Mouse (Mus musculus): ENCODE data around the gene Psma3. TPM values are rescaled to one million over a fixed set of nuclear protein-coding genes. Genes with fewer than 3 reads are reported as not detected.

Gene Psma3
- total and polyA plus RNA-seq, 3 experiments, result 295 to 304 TPM; not detected in 1

GRCm38 (mm10) chr12:71014845-71015362, 40.5 kb downstream of the Psma3 start (continued):
- TF ChIP-seq BHLHE40 (IDR thresholded peaks at IDR 0.05; ENCODE audit: borderline replicate concordance, low read depth, low read length), result no peak; the same call in 1 of the 2 replicates
- TF ChIP-seq E2F4 (IDR thresholded peaks at IDR 0.05; ENCODE audit: borderline replicate concordance, low read depth, low read length), result no peak
- no peak for TF ChIP-seq SMC3 (IDR thresholded peaks at IDR 0.05; ENCODE audit: low read depth, low read length)
- no peak for TF ChIP-seq POLR2AphosphoS5 (IDR thresholded peaks at IDR 0.05; ENCODE audit: borderline replicate concordance, low read depth, low read length)
- no peak for TF ChIP-seq MYB (IDR thresholded peaks at IDR 0.05; ENCODE audit: low read depth, low read length)
- TF ChIP-seq MAFK (IDR thresholded peaks at IDR 0.05; ENCODE audit: borderline replicate concordance, low read depth, low read length), result no peak
- no peak for TF ChIP-seq USF2 (IDR thresholded peaks at IDR 0.05; ENCODE audit: borderline replicate concordance in 1 of 2, insufficient read depth in 1 of 2, low read depth in 1 of 2, low read length in 2 of 2)
- no peak for TF ChIP-seq MEF2A (IDR thresholded peaks at IDR 0.05; ENCODE audit: extremely low read depth, insufficient replicate concordance, low read depth, low read length, poor library complexity, severe bottlenecking)
- TF ChIP-seq MAZ (IDR thresholded peaks at IDR 0.05; ENCODE audit: low read depth, low read length), result peak; percentile 83
- TF ChIP-seq MAX (IDR thresholded peaks at IDR 0.05; ENCODE audit: low read length), result peak; percentile 73
- TF ChIP-seq CHD2 (IDR thresholded peaks at IDR 0.05; ENCODE audit: low read length), result no peak
- peak; percentile 91 for TF ChIP-seq SIN3A (IDR thresholded peaks at IDR 0.05; ENCODE audit: low read length)
- TF ChIP-seq TBP (IDR thresholded peaks at IDR 0.05; ENCODE audit: low read depth, low read length), result no peak
- no peak for TF ChIP-seq EP300 (IDR thresholded peaks at IDR 0.05; ENCODE audit: low read depth in 1 of 2, low read length in 2 of 2)
- no peak for TF ChIP-seq ZKSCAN1 (IDR thresholded peaks at IDR 0.05; ENCODE audit: low read depth, low read length)
- TF ChIP-seq RCOR1 (IDR thresholded peaks at IDR 0.05; ENCODE audit: low read depth, low read length), result no peak
- no peak for TF ChIP-seq ZMIZ1 (IDR thresholded peaks at IDR 0.05; ENCODE audit: low read depth, low read length)
- no peak for TF ChIP-seq NRF1 (IDR thresholded peaks at IDR 0.05; ENCODE audit: insufficient read depth, low read depth, low read length, poor library complexity, severe bottlenecking)

GRCm38 (mm10) chr12:71015363-71016210, 41.2 kb downstream of the Psma3 start, which contains the start of gene Arid4a:
Gene Arid4a (plus strand): TSS chr12:71015990.
- Histone ChIP-seq H3K27me3 (ENCODE audit: control insufficient read depth in 1 of 2, insufficient read depth in 2 of 2, low read length in 2 of 2) (no peaks in the 10 kb centered on the region), H3K27ac (ENCODE audit: control insufficient read depth, low read depth, low read length) (peak within 1 kb of the TSS; percentile 97), H3K9ac (ENCODE audit: control insufficient read depth, low read depth, low read length, poor library complexity, severe bottlenecking) (peak within 1 kb of the TSS; percentile 97), H3K36me3 (ENCODE audit: control insufficient read depth in 1 of 2, insufficient read depth in 2 of 2, low read length in 2 of 2) (peaks cover 16 to 30% of the 10 kb centered on the region in 2 experiments), H3K9me3 (replicated peaks; ENCODE audit: insufficient read depth, low read length) (no peaks in the 10 kb centered on the region), H3K4me1 (ENCODE audit: control insufficient read depth in 1 of 2, insufficient read depth in 2 of 2, low read length in 2 of 2) (peaks cover 2 to 15% of the 10 kb centered on the region in 2 experiments; a peak in 2 of 4 replicates), H3K4me3 (ENCODE audit: control insufficient read depth in 1 of 2, insufficient read depth in 1 of 2, low read depth in 2 of 2, low read length in 2 of 2) (peak within 1 kb of the TSS; percentile 83 to 89), H3K79me2 (ENCODE audit: control insufficient read depth, insufficient read depth, low read length, poor library complexity) (peaks cover 42% of the 10 kb centered on the region)
- DNase-seq (ENCODE audit: low read depth, low spot score), result peak; percentile 100
- TF ChIP-seq NRF1 (IDR thresholded peaks at IDR 0.05; ENCODE audit: insufficient read depth, low read depth, low read length, poor library complexity, severe bottlenecking) (peak; percentile 77), MYB (IDR thresholded peaks at IDR 0.05; ENCODE audit: low read depth, low read length) (no peak), MEF2A (IDR thresholded peaks at IDR 0.05; ENCODE audit: extremely low read depth, insufficient replicate concordance, low read depth, low read length, poor library complexity, severe bottlenecking) (no peak), CHD2 (IDR thresholded peaks at IDR 0.05; ENCODE audit: low read length) (peak; percentile 93), CTCF (IDR thresholded peaks at IDR 0.05 in 2 of 3, conservative IDR thresholded peaks at IDR 0.05 in 1 of 3; ENCODE audit: control insufficient read depth in 1 of 3, insufficient read depth in 1 of 3, low read depth in 2 of 3, low read length in 3 of 3, poor library complexity in 1 of 3, severe bottlenecking in 1 of 3) (no peak), RAD21 (IDR thresholded peaks at IDR 0.05; ENCODE audit: low read depth, low read length) (no peak), SMC3 (IDR thresholded peaks at IDR 0.05; ENCODE audit: low read depth, low read length) (no peak), TBP (IDR thresholded peaks at IDR 0.05; ENCODE audit: low read depth, low read length) (peak; percentile 74), POLR2AphosphoS5 (IDR thresholded peaks at IDR 0.05; ENCODE audit: borderline replicate concordance, low read depth, low read length) (peak; percentile 40; the same call in 1 of the 2 replicates), GABPA (IDR thresholded peaks at IDR 0.05; ENCODE audit: low read depth, low read length) (no peak), ZKSCAN1 (IDR thresholded peaks at IDR 0.05; ENCODE audit: low read depth, low read length) (no peak), BHLHE40 (IDR thresholded peaks at IDR 0.05; ENCODE audit: borderline replicate concordance, low read depth, low read length) (no peak), MAZ (IDR thresholded peaks at IDR 0.05; ENCODE audit: low read depth, low read length) (no peak), HCFC1 (IDR thresholded peaks at IDR 0.05; ENCODE audit: low read depth, low read length) (peak; percentile 77), USF2 (IDR thresholded peaks at IDR 0.05; ENCODE audit: borderline replicate concordance in 1 of 2, insufficient read depth in 1 of 2, low read depth in 1 of 2, low read length in 2 of 2) (no peak), USF1 (IDR thresholded peaks at IDR 0.05; ENCODE audit: low read depth, low read length) (peak; percentile 15; the same call in 1 of the 2 replicates), MXI1 (IDR thresholded peaks at IDR 0.05; ENCODE audit: low read depth, low read length) (peak; percentile 15; the same call in 1 of the 2 replicates), NELFE (IDR thresholded peaks at IDR 0.05; ENCODE audit: low read depth, low read length) (peak; percentile 78), ELF1 (IDR thresholded peaks at IDR 0.05; ENCODE audit: low read depth, low read length) (peak; percentile 88), EP300 (IDR thresholded peaks at IDR 0.05; ENCODE audit: low read depth in 1 of 2, low read length in 2 of 2) (no peak), MYC (IDR thresholded peaks at IDR 0.05; ENCODE audit: low read depth, low read length) (peak; percentile 73; the same call in 1 of the 2 replicates), RCOR1 (IDR thresholded peaks at IDR 0.05; ENCODE audit: low read depth, low read length) (no peak; the same call in 1 of the 2 replicates), SIN3A (IDR thresholded peaks at IDR 0.05; ENCODE audit: low read length) (peak; percentile 69), POLR2AphosphoS2 (IDR thresholded peaks at IDR 0.05; ENCODE audit: low read length) (peak; percentile 83)
